Comparison of ENCODE assay signal across 29 mouse cellular contexts in genomic region chr8:64728156-64728555, GRCm38 (mm10). TPM values are rescaled to one million over a fixed set of nuclear protein-coding genes. Genes with fewer than 3 reads are reported as not detected.
"Had no signal": no experiment of that assay in that cellular context is flagged by ENCODE, and none has a peak within 500 bp of the region (broad histone marks: within the 10 kb centered on the region; RNA-seq: fewer than 3 reads in every experiment).

No protein-coding gene starts in this region.

- ATAC-seq: hindbrain, embryonic 16.5 days; inflammation-experienced regulatory T-cells, adult 6 months; intestine, embryonic 15.5 days; intestine, postnatal 0 days; liver, embryonic 12.5 days had no signal

- H3K27ac ChIP-seq: gastrocnemius, adult 2 months; heart, adult 2 months; heart, embryonic 10.5 days; hindbrain, embryonic 10.5 days; hindbrain, embryonic 12.5 days; hindbrain, embryonic 14.5 days; intestine, embryonic 15.5 days; kidney, embryonic 15.5 days; kidney, postnatal 0 days; layer of hippocampus, adult 2 months; left cerebral cortex, adult 2 months; limb, embryonic 13.5 days; limb, embryonic 15.5 days; liver, embryonic 12.5 days; liver, embryonic 14.5 days had no signal

- H3K9me3 ChIP-seq: heart, embryonic 10.5 days; heart, embryonic 12.5 days; hindbrain, embryonic 10.5 days; hindbrain, embryonic 12.5 days; intestine, embryonic 15.5 days; kidney, embryonic 15.5 days; limb, embryonic 13.5 days; limb, embryonic 15.5 days; liver, embryonic 12.5 days had no signal

- H3K27me3 ChIP-seq: heart, embryonic 12.5 days; hindbrain, embryonic 12.5 days; intestine, embryonic 15.5 days; kidney, embryonic 15.5 days; limb, embryonic 13.5 days; limb, embryonic 15.5 days; liver, embryonic 12.5 days had no signal

- DNase-seq: gastrocnemius, adult 2 months; gastrocnemius, postnatal 10 days; gastrocnemius, postnatal 25 days; heart, adult 2 months; heart, postnatal 10 days; heart, postnatal 4 days; kidney, adult 2 months; kidney, adult 9 months; kidney, postnatal 14 days; kidney, postnatal 36 days; left cerebral cortex, postnatal 4 days had no signal

- H3K4me2 ChIP-seq: heart, embryonic 12.5 days; hindbrain, embryonic 12.5 days; hindbrain, embryonic 14.5 days; kidney, embryonic 15.5 days; limb, embryonic 13.5 days; limb, embryonic 15.5 days; liver, embryonic 12.5 days had no signal

- H3K4me3 ChIP-seq: gastrocnemius, adult 2 months; heart, adult 2 months; heart, embryonic 10.5 days; heart, embryonic 12.5 days; hindbrain, embryonic 10.5 days; hindbrain, embryonic 12.5 days; intestine, embryonic 15.5 days; kidney, embryonic 15.5 days; left cerebral cortex, adult 2 months; limb, embryonic 13.5 days; limb, embryonic 15.5 days; liver, embryonic 12.5 days had no signal

- H3K9ac ChIP-seq: heart, embryonic 12.5 days; hindbrain, embryonic 12.5 days; hindbrain, embryonic 14.5 days; intestine, embryonic 15.5 days; kidney, embryonic 15.5 days; limb, embryonic 13.5 days; limb, embryonic 15.5 days; liver, embryonic 12.5 days; liver, embryonic 14.5 days had no signal

RNA-seq across cellular contexts. Expression of gene Cpe, which starts 35.3 kb away (rescaled TPM):
- total RNA-seq: granulocyte monocyte progenitor cell, adult 5-6 weeks had no signal
